Mouse (Mus musculus) cerebellum, adult 2 months (tissue): ENCODE data around the gene Plppr3.

ENCODE experiments used
- CTCF ChIP-seq: fragments of 200-500 bp; IDR thresholded peaks from 2 replicates; pipeline ENCODE4 v1.5.1; 2011; ENCODE audit warnings: low read depth, mild to moderate bottlenecking, control low read depth, low read length, moderate library complexity, borderline replicate concordance; ENCODE audit not compliant: insufficient read depth
- POLR2A ChIP-seq: fragments of 200-500 bp; IDR thresholded peaks from 2 replicates; pipeline ENCODE4 v1.6.1; 2011; ENCODE audit warnings: low read length, control low read depth, borderline replicate concordance; ENCODE audit not compliant: insufficient read depth

DNA sequence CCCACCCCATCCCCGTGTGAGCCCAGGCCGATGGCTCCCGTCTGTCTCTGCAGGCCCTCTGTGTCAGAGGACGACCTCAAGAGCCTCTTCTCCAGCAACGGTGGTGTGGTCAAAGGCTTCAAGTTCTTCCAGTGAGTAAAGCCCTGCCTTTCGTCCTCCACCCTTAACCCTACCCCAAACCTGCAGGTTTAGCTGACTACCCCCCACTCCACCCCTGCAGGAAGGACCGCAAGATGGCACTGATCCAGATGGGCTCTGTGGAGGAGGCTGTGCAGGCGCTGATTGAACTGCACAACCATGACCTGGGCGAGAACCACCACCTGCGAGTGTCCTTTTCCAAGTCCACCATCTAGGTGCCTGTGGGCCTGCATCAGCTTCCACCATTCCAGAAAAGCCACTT is 11.5 kb downstream of the Plppr3 start:
- TF ChIP-seq CTCF, result no peak
- TF ChIP-seq POLR2A, result no peak
